Mouse (Mus musculus) forebrain, embryonic 15.5 days (tissue): Measurements from ENCODE around the gene Mgme1. TPM values are rescaled to one million over a fixed set of nuclear protein-coding genes. Genes with fewer than 3 reads are reported as not detected.
A peak's percentile ranks its signal among the peaks of the same experiment; 100 is the strongest.

ENCODE experiments used
- ATAC-seq: fragments of 200-750 bp; cut with Nextera tagmentation; replicated peaks from 2 replicates; pipeline ENCODE4 v1.8.0; 2017; ENCODE audit warnings: mild to moderate bottlenecking, moderate TSS enrichment, moderate library complexity
- H3K27ac ChIP-seq: fragments of 300-500 bp; sonication (generic); replicated peaks from 2 replicates; pipeline ENCODE4 v1.5.1; 2015; ENCODE audit warnings: mild to moderate bottlenecking, inconsistent platforms
- H3K27me3 ChIP-seq: fragments of 300-500 bp; sonication (generic); 2 replicates; pipeline ENCODE4 v1.6.1; 2015; ENCODE audit warnings: inconsistent platforms
- H3K36me3 ChIP-seq: fragments of 300-500 bp; sonication (generic); 2 replicates; pipeline ENCODE4 v1.6.1; 2015; ENCODE audit warnings: mild to moderate bottlenecking, inconsistent platforms
- H3K4me1 ChIP-seq: fragments of 300-500 bp; sonication (generic); 2 replicates; pipeline ENCODE4 v1.6.1; 2015; ENCODE audit warnings: inconsistent platforms
- H3K4me2 ChIP-seq: fragments of 300-500 bp; sonication (generic); replicated peaks from 2 replicates; pipeline ENCODE4 v1.6.1; 2015; ENCODE audit warnings: mild to moderate bottlenecking, inconsistent platforms
- H3K4me3 ChIP-seq: fragments of 300-500 bp; sonication (generic); 2 replicates; pipeline ENCODE4 v1.5.1; 2015; ENCODE audit warnings: mild to moderate bottlenecking, inconsistent platforms
- H3K9ac ChIP-seq: fragments of 300-500 bp; sonication (generic); replicated peaks from 2 replicates; pipeline ENCODE4 v1.6.1; 2015; ENCODE audit warnings: mild to moderate bottlenecking, inconsistent platforms
- H3K9me3 ChIP-seq: fragments of 300-500 bp; sonication (generic); 2 replicates; pipeline ENCODE4 v1.6.1; 2016; ENCODE audit warnings: inconsistent platforms
- WGBS: fragments of 180-500 bp; shearing (Covaris S2); methylation state at CpG from one replicate; pipeline ENCODE4 v1.1.7; 2015; ENCODE audit warnings: mixed read lengths; 5-methylcytosine and 5-hydroxymethylcytosine counted together
- polyA plus RNA-seq: library from polyadenylated mRNA; unstranded; fragments of >200 nt; fragmentation: Nextera tagmentation; extraction: Ambion mirVana; gene quantifications from 2 replicates; pipeline ENCODE4 v1.2.1, GENCODE M21; 2015

Gene Mgme1
- polyA plus RNA-seq, 1 experiment from 2014 or later = 10.9 TPM

- ATAC-seq = no peak
- 79% methylated on average over 11 of the region's 11 CpGs for WGBS
- no peaks in the 10 kb centered on the region for H3K4me1 ChIP-seq
These were observed 21.3 kb downstream of the Mgme1 start for GRCm38 (mm10) chr2:144291600-144292305.

GRCm38 (mm10) chr2:144295145-144295735 lies 24.8 kb downstream of the Mgme1 start:
- Histone ChIP-seq H3K4me3 (no peak overlapping the region), H3K9ac (no peak overlapping the region), H3K4me1 (no peaks in the 10 kb centered on the region), H3K4me2 (no peak overlapping the region), H3K27me3 (no peaks in the 10 kb centered on the region), H3K27ac (no peak overlapping the region), H3K36me3 (no peaks in the 10 kb centered on the region), H3K9me3 (no peaks in the 10 kb centered on the region)
- no peak for ATAC-seq
- WGBS = 47% methylated on average over 9 of the region's 9 CpGs

More at GRCm38 (mm10) chr2:144291600-144292305, 21.3 kb downstream of the Mgme1 start:
- H3K9ac ChIP-seq = no peak overlapping the region
- no peaks in the 10 kb centered on the region for H3K27me3 ChIP-seq
- no peak overlapping the region for H3K4me2 ChIP-seq
- H3K27ac ChIP-seq = no peak overlapping the region
- H3K36me3 ChIP-seq = no peaks in the 10 kb centered on the region
- H3K9me3 ChIP-seq = no peaks in the 10 kb centered on the region
- H3K4me3 ChIP-seq = no peak overlapping the region

GRCm38 (mm10) chr2:144299749-144300669 lies 29.5 kb downstream of the Mgme1 start:
- no peaks in the 10 kb centered on the region for H3K4me1 ChIP-seq
- 77% methylated on average over 9 of the region's 9 CpGs for WGBS
- no peaks in the 10 kb centered on the region for H3K9me3 ChIP-seq
- ATAC-seq = no peak
- H3K4me3 ChIP-seq = no peak overlapping the region
- H3K9ac ChIP-seq = no peak overlapping the region
- H3K27ac ChIP-seq = no peak overlapping the region
- H3K36me3 ChIP-seq = no peaks in the 10 kb centered on the region
- no peaks in the 10 kb centered on the region for H3K27me3 ChIP-seq
- H3K4me2 ChIP-seq = no peak overlapping the region

GRCm38 (mm10) chr2:144301101-144301500 lies 30.6 kb downstream of the Mgme1 start:
- no peak overlapping the region for H3K4me3 ChIP-seq
- ATAC-seq = no peak
- no peaks in the 10 kb centered on the region for H3K4me1 ChIP-seq
- H3K27me3 ChIP-seq = no peaks in the 10 kb centered on the region
- no peak overlapping the region for H3K27ac ChIP-seq
- H3K9ac ChIP-seq = no peak overlapping the region
- 95% methylated on average over 11 of the region's 11 CpGs for WGBS
- H3K9me3 ChIP-seq = no peaks in the 10 kb centered on the region
- H3K4me2 ChIP-seq = no peak overlapping the region
- no peaks in the 10 kb centered on the region for H3K36me3 ChIP-seq

GRCm38 (mm10) chr2:144305721-144306294 lies 35.3 kb downstream of the Mgme1 start:
- WGBS = 72% methylated on average over 18 of the region's 18 CpGs
- Histone ChIP-seq H3K4me2 (no peak overlapping the region), H3K4me3 (no peak overlapping the region), H3K27ac (no peak overlapping the region), H3K27me3 (no peaks in the 10 kb centered on the region), H3K4me1 (no peaks in the 10 kb centered on the region), H3K9ac (no peak overlapping the region), H3K9me3 (no peaks in the 10 kb centered on the region), H3K36me3 (no peaks in the 10 kb centered on the region)
- no peak for ATAC-seq

GRCm38 (mm10) chr2:144308561-144308960 lies 38.1 kb downstream of the Mgme1 start:
- Histone ChIP-seq H3K9me3 (no peaks in the 10 kb centered on the region), H3K4me3 (no peak overlapping the region), H3K4me1 (no peaks in the 10 kb centered on the region), H3K27ac (no peak overlapping the region), H3K9ac (no peak overlapping the region), H3K36me3 (no peaks in the 10 kb centered on the region), H3K4me2 (no peak overlapping the region), H3K27me3 (no peaks in the 10 kb centered on the region)
- 66% methylated on average over 8 of the region's 8 CpGs for WGBS
- no peak for ATAC-seq

- Histone ChIP-seq H3K4me1 (no peaks in the 10 kb centered on the region), H3K27me3 (no peaks in the 10 kb centered on the region), H3K27ac (no peak overlapping the region), H3K4me3 (no peak overlapping the region), H3K9me3 (no peaks in the 10 kb centered on the region), H3K36me3 (no peaks in the 10 kb centered on the region), H3K4me2 (no peak overlapping the region), H3K9ac (no peak overlapping the region)
- ATAC-seq = no peak
- WGBS = 27% methylated on average over 5 of the region's 5 CpGs
These were observed 39.8 kb downstream of the Mgme1 start for GRCm38 (mm10) chr2:144310273-144310672.

GRCm38 (mm10) chr2:144311372-144311771 lies 40.9 kb downstream of the Mgme1 start:
- no peak for ATAC-seq
- H3K4me1 ChIP-seq = no peaks in the 10 kb centered on the region
- whole genome bisulfite sequencing = 89% methylated on average over 2 of the region's 2 CpGs
- no peak overlapping the region for H3K27ac ChIP-seq
- no peaks in the 10 kb centered on the region for H3K27me3 ChIP-seq
- H3K9ac ChIP-seq = no peak overlapping the region
- H3K4me3 ChIP-seq = no peak overlapping the region
- H3K9me3 ChIP-seq = no peaks in the 10 kb centered on the region
- H3K36me3 ChIP-seq = no peaks in the 10 kb centered on the region
- H3K4me2 ChIP-seq = no peak overlapping the region

GRCm38 (mm10) chr2:144324218-144324617 lies 53.8 kb downstream of the Mgme1 start:
- no peak overlapping the region for H3K9ac ChIP-seq
- peaks cover 13% of the 10 kb centered on the region; the same call in 1 of the 2 replicates for H3K27me3 ChIP-seq
- no peak overlapping the region for H3K4me2 ChIP-seq
- no peaks in the 10 kb centered on the region for H3K4me1 ChIP-seq
- WGBS = 60% methylated on average over 3 of the region's 3 CpGs
- no peak overlapping the region for H3K27ac ChIP-seq
- no peaks in the 10 kb centered on the region for H3K36me3 ChIP-seq
- H3K4me3 ChIP-seq = no peak overlapping the region
- no peak for ATAC-seq
- no peaks in the 10 kb centered on the region for H3K9me3 ChIP-seq

- 4% methylated on average over 10 of the region's 10 CpGs for WGBS
- Histone ChIP-seq H3K4me3 (no peak overlapping the region), H3K9me3 (no peaks in the 10 kb centered on the region), H3K27ac (no peak overlapping the region), H3K4me2 (no peak overlapping the region), H3K4me1 (peaks cover 32% of the 10 kb centered on the region), H3K27me3 (peaks cover 61% of the 10 kb centered on the region), H3K36me3 (no peaks in the 10 kb centered on the region), H3K9ac (no peak overlapping the region)
- no peak for ATAC-seq
These were observed 59.0 kb downstream of the Mgme1 start for GRCm38 (mm10) chr2:144329451-144329850.

- no peak for ATAC-seq
- Histone ChIP-seq H3K9me3 (no peaks in the 10 kb centered on the region), H3K9ac (no peak overlapping the region), H3K27me3 (peaks cover 62% of the 10 kb centered on the region), H3K36me3 (no peaks in the 10 kb centered on the region), H3K27ac (no peak overlapping the region), H3K4me1 (peaks cover 32% of the 10 kb centered on the region), H3K4me2 (no peak overlapping the region), H3K4me3 (0 out of 2 replicates have a peak overlapping the region, but pooled peaks have one; percentile 46)
- WGBS = 2% methylated on average over 10 of the region's 10 CpGs
These were observed 59.5 kb downstream of the Mgme1 start for GRCm38 (mm10) chr2:144329937-144330336.
